24 mouse cellular contexts compared by ENCODE assay signal in genomic region chr2:30207886-30208285, GRCm38 (mm10).
"Had no signal": no experiment of that assay in that cellular context is flagged by ENCODE, and none has a peak within 500 bp of the region (broad histone marks: within the 10 kb centered on the region; RNA-seq: fewer than 3 reads in every experiment).

No protein-coding gene starts in this region.

- H3K4me2 ChIP-seq: heart, embryonic 12.5 days; hindbrain, embryonic 13.5 days; hindbrain, embryonic 15.5 days; kidney, embryonic 15.5 days; limb, embryonic 13.5 days; limb, embryonic 15.5 days; liver, embryonic 11.5 days had no signal

- H3K4me3 ChIP-seq: heart, embryonic 12.5 days; hindbrain, embryonic 13.5 days; hindbrain, embryonic 15.5 days; kidney, embryonic 15.5 days; limb, embryonic 13.5 days; limb, embryonic 15.5 days had no signal

- H3K36me3 ChIP-seq: heart, embryonic 12.5 days; hindbrain, embryonic 13.5 days; hindbrain, embryonic 15.5 days; kidney, embryonic 15.5 days; limb, embryonic 13.5 days; limb, embryonic 15.5 days had no signal

- H3K27ac ChIP-seq: hindbrain, embryonic 13.5 days; hindbrain, embryonic 15.5 days; hindbrain, postnatal 0 days; kidney, embryonic 15.5 days; kidney, postnatal 0 days; limb, embryonic 13.5 days; limb, embryonic 15.5 days; liver, embryonic 14.5 days had no signal

- DNase-seq: gastrocnemius, postnatal 14 days; gastrocnemius, postnatal 36 days; heart, adult 18-20 months; heart, postnatal 10 days; heart, postnatal 36 days; kidney, adult 11 months; kidney, adult 2 months; kidney, adult 9 months; kidney, postnatal 14 days; kidney, postnatal 36 days; layer of hippocampus, adult 9-11 months; layer of hippocampus, postnatal 36 days; left cerebral cortex, postnatal 4 days had no signal

- ATAC-seq: hindbrain, postnatal 0 days; intestine, embryonic 16.5 days had no signal

- H3K27me3 ChIP-seq: heart, embryonic 12.5 days; hindbrain, embryonic 13.5 days; hindbrain, embryonic 15.5 days; kidney, embryonic 15.5 days; limb, embryonic 13.5 days; limb, embryonic 15.5 days had no signal

- H3K9me3 ChIP-seq: heart, embryonic 12.5 days; hindbrain, embryonic 13.5 days; hindbrain, embryonic 15.5 days; kidney, embryonic 15.5 days; limb, embryonic 13.5 days; limb, embryonic 15.5 days had no signal

- H3K9ac ChIP-seq: heart, embryonic 12.5 days; hindbrain, embryonic 13.5 days; hindbrain, embryonic 15.5 days; kidney, embryonic 15.5 days; limb, embryonic 15.5 days; liver, embryonic 14.5 days had no signal
